Mouse (Mus musculus) WW6 (cell line): ENCODE data around the gene Zfp160.
"Not testable (repeated sequence)": the region's sequence is repeated elsewhere in the genome, so short reads cannot be mapped to it uniquely, and the experiment has no call there.

Experiments used
- DNase-seq: peaks from one replicate; pipeline ENCODE4 v3.0.0-alpha.2; 2013; ENCODE audit warnings: low read depth, low spot score

Gene Zfp160

DNA sequence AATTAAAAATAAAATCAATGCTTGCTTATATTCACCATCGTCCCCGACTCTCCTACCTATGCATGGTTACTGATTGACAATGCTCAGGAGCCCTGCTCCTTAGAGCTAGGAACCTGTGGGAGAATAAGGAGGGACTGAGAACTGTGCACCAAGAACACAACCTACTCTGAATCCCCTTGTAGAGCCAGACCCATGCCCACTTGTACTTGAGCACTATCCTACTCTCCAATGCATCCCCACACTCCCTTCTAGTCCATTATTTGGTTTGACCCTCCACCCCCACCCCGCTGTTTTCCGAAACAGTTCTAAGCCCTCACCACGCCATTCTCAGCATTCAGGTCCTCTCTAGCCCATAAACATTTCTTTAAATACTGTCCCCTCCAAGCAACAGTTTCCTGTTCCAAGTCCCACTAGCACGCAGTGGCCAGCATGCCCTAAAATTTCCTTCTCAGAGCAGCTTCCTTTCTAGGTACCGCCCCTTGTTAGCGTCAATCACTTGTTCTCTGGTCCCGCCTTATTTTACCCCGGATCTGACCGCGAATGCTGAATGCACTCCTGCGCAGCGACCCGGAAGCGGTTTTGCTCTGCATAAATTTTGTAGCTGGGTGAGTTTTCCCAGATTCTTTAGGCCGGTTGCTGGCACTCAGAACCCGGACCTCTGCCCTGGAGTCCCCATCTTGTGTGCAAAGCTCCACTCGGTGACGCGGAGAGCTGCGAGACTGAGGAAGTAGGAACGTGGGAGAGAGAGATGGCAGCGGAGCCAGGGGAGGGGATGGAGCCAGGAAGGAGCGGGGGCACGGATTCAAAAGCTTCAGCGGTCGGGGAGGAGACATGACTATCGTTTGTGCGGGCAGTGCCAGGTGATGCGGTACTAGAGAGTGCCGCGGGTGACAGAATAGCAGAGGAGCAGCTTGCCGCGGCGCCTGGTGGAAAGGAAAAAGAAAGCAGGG is at the start of gene Zfp160:
TSS of gene Zfp160 (plus strand) at position 522 of the 950 bp plus-strand sequence.
- peak; percentile 57 for DNase-seq

DNA sequence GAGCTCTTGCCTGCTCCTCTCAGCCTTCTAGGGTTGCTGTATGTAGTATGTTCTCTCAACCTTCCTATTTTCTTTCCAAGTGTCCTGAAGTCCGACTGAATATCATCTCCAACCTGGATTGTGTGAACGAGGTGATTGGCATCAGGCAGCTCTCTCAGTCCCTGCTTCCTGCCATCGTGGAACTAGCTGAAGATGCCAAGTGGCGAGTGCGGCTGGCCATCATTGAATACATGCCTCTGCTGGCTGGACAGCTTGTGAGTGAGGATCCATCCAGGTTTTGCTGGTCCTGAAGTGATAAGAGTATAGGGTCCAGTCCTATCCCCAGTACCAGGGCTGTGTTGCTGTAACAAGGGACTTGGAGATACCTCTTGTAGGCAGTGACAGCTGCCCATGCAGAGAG is 48.3 kb upstream of the Zfp160 start:
- no peak for DNase-seq

DNA sequence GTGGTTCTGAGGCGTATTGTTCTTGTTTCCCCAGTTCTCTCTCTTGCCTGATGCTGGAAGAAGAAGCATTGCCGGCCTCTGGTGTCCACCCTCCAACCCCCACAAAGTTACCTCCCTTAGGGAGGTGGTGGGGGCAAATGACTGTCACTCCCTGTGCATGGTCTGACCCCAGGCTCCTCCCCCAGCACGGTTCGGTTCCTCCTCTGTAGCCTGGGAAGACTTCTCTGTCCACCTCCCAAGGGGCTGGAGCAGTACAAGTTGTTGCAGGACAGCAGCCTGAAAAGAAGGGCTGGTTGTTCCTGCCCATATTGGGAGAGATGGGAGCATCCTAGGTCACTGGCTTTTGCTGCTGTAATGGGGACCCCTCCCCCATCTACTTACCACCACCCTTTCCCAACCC is 43.3 kb upstream of the Zfp160 start:
- DNase-seq: no peak

DNA sequence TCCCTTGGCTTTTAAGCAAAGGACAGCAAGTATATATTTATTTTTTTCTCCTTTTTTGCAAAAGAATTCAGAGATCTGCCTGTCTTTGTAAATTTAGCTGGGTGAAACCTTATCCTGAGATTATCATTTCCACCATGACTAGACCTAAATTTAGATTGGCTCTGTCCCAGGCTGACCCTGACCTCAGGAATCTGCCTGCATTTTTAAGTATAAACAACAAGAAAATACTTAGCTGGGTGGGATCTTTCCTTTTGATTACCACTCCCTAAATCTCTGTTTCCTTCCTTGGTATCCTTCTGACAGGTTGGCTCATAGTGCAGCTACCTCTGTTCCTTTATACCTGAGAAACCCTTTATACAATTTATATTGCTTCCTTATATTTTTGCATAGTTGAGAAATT is 42.0 kb upstream of the Zfp160 start:
- DNase-seq: no peak

DNA sequence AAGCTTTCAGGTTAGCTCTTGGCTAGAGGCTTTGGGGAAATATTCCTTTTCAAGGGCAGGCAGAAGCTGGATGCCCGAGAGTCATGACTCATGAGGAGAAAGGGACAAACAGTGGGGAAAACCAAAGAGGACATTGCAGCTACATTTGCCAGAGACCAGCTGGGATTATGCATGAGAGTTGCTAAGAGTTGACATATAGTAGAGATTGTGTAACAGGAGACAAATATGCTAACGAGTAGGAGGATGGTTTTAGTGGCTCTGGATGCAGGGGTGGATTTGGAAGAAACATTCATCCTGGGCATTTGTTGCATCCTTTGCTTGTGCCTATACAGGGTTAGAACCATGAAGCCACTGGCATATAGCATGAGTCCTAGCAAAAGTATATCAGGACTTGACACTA is 15.0 kb upstream of the Zfp160 start:
- no peak for DNase-seq

DNA sequence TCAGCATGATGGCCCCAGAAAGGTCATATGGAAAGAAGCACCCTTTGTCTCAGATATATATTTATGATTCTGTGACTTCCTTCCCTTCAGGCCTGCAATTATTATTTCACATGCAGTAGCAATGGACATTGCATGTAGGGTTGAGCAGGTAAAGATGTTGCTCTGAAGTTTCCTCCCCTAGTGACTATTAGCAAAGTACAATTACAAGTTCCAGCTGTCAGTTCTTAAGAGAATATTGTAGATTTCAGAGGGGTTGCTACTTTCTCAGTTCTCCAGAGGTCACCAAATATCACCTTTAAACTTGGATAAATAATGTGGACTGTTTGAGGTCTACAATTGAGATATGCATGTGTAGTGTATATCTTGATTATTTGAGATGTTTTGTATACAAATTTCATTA is 12.3 kb upstream of the Zfp160 start, which contains the start of gene Vmn1r233:
TSS of gene Vmn1r233 (minus strand) at position 101 of the 400 bp plus-strand sequence.
- DNase-seq: no peak

DNA sequence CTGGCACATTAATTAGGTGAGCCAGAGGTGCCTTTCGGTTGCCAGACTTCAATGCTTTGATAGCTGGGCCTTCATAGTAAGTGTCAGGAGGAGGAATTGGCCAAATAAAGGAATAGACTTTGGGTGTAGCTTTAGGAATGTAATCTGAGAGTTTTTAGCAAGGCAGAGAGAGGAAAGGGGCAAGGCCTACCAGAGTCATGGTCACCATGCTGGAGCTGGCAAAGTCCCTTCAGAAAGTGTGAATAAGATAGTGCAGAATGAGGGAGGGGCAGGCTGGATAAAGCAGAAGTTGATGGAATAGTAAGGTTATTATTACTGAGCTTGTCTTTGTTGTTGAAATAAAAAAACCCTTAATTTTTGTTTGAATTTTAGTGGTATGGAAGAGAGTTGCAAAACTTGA is 1.0 kb downstream of the Zfp160 start:
- no peak for DNase-seq

DNA sequence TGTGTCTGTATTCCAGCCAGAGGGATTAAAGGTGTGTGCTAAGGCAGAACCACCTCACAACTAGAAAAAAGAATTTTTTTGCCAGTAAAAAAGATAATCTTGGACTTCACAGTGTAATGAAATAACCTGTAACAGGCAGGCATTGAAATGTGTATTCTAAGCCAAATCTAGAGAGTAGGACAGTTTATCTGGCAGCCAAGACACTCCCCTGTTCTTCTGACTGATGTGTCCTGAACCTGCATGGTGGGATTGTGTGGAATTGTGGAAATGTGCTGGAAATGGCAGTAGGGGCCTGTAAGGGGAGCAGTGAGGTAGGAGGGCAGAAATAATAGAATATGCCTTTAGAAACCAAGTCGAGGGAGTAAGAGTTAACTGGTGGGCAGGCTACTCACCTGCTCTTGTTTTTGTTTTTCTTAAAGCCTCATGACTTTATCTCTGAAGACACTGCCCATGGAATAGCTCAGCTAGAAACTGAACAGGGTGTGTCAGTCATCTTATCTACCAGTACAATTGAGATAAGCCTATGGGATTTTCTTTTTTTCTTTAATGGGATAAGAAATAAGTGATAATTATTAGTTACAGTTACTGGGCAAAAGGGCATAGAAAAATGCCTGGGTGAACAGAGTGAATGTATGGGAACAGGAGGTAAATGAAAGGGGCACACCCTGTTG is 9.8 kb downstream of the Zfp160 start:
- no peak for DNase-seq

DNA sequence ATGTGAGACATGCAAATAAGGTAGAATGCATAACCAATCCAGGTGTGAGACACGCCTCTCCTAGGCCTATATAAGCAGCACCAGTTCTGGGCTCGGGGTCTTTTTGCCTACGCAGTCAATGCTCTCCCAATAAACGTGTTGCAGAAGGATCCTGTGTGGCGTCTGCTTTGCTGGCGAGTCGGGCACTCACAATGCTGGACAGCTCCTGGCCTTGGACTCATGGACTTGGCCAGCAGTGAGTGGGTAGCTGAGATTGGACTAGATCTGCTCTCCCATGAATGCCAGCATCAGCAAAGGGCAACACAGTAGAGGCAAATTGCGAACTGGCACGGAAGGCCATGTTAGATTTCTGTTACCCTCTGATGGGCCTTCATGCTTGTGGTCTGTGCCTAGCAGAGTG is 39.3 kb downstream of the Zfp160 start:
- DNase-seq: not testable (repeated sequence)

DNA sequence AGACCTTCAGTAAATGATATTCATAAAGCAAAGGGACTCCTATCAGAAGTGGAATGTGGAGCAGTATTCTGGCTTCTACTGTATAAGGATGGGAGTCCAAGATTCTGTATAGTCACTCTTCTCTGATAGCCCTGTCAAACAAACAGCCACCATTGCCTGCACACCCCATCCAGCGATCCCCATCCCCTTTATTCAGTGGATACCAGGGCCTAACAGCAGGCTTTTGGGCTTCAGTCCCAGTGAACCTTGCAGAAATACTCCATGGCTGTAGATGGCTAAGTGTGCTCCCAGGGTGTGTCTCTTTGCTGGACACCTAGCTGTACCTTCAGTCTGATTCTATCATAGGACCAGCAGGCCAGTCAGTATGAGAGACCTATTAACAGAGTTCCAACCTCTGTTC is 42.2 kb downstream of the Zfp160 start:
- DNase-seq: no peak

DNA sequence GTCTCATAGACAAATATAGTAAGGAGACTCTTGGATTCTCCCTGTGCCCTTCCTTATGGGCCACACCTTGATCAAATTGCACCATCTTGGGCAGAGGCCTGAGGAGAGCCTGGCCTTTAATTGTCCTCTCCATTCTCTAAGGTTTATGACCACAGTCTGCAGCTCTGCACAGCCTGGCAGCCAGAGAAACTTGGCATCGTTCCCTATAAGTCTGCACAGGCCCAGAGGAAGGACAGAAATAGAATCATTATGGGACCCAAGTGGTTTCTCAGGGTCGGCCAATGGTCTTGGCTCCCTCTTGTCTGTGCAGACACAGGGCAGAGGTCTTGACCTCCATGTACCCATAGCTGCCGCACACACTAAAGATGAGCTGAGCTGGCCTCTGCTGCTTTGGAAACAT is 42.6 kb downstream of the Zfp160 start:
- DNase-seq: not testable (repeated sequence)

DNA sequence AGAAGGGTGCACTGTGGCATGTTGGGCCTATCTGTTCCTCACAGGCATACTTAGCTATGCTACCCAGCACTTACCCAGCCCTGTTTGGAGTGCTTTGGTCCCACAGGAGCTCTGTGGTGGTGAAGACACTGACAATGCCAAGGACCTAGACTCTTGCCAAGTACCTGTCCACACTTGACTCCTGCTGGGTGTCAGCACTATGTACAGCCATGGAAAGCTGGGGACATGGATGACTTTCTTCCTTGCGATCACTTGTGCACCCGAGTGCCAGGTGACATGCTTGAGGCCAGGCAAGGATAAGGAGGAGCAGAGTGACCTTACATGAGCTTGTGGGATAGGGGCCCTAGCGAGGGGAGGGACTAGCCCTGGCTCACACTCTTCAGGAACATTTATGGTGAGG is 43.2 kb downstream of the Zfp160 start:
- DNase-seq: not testable (repeated sequence)

DNA sequence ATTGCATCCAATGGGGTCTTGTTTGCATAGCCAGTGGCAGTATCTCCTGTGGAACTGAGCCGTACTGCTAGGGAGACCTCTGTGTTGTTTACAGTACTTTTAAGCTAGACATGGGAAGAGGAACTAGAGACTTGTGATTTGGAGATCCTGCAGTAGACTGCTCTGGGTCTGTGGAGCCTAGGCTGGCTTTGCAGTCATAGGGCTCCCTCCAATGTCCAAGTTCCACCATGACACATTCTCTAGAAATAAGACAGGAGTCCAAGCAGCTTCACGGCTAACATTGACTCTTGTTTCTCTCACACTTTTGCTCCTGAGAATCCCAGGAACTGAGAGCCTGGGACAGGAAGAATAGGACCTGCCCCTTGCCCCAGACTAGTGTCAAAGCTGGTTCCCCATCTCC is 44.6 kb downstream of the Zfp160 start:
- DNase-seq: no peak

DNA sequence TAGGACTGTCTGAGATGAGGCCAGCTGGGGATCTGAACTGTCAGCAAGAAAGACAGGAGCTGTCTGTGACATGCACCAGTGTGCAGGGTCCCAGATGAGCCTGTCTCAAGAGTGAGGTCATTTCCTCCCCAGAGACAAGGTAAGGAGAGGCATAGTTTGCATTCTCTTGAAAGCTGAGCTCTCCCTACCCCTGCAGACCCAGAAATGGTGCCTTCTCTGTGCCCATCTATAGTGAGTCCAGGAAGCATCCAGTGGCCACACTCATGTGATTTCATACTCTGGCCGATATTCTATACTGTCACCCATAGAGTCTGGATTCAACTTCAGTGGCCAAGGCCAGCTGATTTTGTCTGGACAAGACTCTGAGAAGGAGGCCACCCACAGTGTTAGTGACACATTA is 46.4 kb downstream of the Zfp160 start:
- DNase-seq: not testable (repeated sequence)

DNA sequence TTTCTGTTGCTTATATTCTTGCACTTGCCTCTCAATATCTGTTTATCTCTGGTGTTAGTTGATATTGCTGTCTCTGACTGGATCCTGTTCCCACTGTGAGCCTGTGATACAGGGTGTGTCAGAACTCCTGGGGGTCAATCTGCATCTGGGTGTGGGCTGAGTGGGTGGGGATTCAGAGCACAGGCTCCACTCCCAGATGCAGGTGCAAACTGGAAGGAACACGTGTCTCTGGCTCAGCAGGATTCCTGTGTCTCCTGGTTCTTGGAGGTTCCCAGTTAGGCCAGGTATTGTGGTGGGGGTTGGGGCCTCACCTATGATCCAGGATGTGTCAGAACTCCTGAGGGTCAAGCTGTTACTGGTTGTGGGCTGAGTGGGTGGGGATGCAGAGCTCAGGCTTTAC is 56.8 kb downstream of the Zfp160 start:
- peak; percentile 9 for DNase-seq

DNA sequence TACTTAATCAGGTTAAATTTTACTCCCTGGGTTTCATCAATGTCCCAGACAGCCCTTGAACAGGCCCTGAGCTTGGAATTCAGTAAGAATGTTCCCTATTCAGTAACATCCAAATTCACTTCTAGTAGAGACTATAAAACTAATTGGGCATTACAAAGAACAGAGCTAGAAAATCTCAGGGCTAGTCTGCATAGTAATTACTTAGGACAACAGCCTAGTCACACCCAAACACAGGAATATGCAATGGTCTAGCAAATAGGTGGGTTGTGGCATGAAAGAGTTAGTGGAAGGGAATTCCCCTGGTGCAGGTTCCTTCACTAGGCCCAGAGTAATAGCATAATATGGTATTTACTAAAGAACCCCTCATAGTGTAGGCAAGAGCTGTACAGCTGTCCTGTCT is 58.3 kb downstream of the Zfp160 start:
- DNase-seq: no peak

DNA sequence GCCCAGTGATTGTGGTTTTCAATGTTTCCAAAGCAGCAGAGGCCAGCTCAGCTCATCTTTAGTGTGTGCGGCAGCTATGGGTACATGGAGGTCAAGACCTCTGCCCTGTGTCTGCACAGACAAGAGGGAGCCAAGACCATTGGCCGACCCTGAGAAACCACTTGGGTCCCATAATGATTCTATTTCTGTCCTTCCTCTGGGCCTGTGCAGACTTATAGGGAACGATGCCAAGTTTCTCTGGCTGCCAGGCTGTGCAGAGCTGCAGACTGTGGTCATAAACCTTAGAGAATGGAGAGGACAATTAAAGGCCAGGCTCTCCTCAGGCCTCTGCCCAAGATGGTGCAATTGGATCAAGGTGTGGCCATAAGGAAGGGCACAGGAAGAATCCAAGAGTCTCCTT is 60.7 kb downstream of the Zfp160 start:
- not testable (repeated sequence) for DNase-seq

DNA sequence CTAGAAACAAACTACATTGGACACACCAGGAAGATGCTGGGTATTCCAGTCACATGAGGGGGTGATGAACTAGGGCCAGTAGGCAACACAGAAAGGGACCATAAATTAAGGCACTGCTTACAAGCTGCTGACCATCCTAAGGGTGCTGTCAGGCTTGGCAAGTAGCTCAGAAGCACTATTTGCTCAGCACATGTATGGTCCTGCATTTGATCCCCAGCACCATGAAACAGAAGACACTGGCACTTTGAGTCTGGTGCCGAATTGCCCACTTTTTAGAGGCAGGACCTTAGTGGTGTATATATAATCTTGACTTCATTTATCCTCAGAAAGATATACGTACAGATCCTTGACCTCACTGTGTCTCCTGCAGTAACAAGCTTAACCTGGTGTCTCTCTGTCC is 62.3 kb downstream of the Zfp160 start:
- DNase-seq: not testable (repeated sequence)
